Mouse (Mus musculus): ENCODE data around the gene Hcn1.

Gene Hcn1

DNA sequence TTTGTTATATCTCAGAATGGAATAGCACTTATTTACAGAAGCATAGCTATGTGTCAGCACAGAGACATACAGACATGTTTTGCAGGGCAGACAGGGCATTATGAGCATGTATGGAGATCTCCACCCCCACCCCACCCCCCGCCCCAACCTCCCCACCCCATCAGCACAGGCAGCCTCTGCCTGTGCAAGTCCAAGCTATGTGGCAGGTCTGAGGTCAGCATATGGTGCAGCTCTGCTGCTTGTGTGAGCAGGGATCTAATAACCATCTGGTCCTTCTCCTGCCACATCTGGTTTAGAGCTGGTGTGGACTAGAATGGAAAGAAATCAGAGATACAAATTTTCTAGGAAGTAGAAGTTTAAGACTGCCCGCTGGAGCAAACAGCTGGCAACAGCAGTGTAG, 424.4 kb downstream of the Hcn1 start:
- DNase-seq (ENCODE audit: low spot score): no peak

DNA sequence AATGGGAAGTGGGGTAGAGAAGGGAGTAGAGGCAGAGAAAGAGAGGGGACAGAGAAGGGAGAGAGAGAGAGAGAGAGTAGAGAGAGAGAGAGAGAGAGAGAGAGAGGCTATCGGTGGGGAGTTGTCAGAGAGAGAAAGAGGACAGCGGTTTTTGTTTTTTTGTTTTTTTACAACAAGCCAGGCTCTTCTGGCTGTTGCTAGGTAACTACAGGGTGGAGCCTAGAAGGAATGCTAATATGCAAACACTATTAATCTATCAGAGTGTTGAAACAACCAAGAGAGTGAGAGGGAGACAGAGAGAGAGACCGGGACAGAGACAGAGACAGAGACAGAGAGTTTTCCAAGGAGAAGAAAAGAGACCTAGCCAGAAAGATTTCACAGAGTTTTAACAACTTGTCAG, 425.7 kb downstream of the Hcn1 start:
- no peak for DNase-seq (ENCODE audit: low spot score)

- DNase-seq (ENCODE audit: low spot score): no peak
Measured at GRCm38 (mm10) chr13:118028662-118029061, 426.5 kb downstream of the Hcn1 start.

- DNase-seq (ENCODE audit: low spot score): peak; percentile 22
Measured at GRCm38 (mm10) chr13:118029579-118029978, 427.5 kb downstream of the Hcn1 start.

DNA sequence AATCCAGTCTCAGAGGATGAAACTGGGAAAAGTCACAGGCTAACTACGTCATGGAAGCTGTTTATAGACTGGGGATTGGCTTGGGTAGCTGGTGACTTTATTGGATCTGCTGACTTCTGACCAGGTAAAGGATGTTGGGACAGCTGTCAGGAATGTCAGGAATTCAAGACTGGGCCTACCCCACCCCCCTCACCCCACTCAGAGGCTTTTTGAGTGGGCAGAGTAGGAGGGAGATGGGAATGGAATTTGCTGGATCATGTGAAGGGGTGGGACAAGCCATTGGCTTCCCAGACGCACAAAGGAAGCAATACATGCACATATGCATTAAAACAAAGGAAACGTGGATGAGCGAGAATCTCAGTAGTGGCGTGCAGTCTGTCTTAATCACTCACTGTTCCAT, 433.5 kb downstream of the Hcn1 start:
- no peak for DNase-seq (ENCODE audit: low spot score)

All from left cerebral cortex, adult 11 months (tissue).